Mouse (Mus musculus) urinary bladder, postnatal 36 days (tissue): ENCODE measurements around the gene Cdk20.

ENCODE experiments used
- DNase-seq, 2 experiments: peaks; one replicate each; pipeline ENCODE4 v3.0.0; 2022; ENCODE audit warnings: low spot score in 2 of 2, mixed read lengths in 1 of 2

The Cdk20 gene

GRCm38 (mm10) chr13:64432017-64432995 is at the start of gene Cdk20:
Gene Cdk20, plus strand, starts transcription at chr13:64432314.
- DNase-seq = peak; percentile 83 to 91

- no peak for DNase-seq
These were observed 47.2 kb upstream of the Cdk20 start for GRCm38 (mm10) chr13:64384937-64385336.

- no peak for DNase-seq
These were observed 46.1 kb upstream of the Cdk20 start for GRCm38 (mm10) chr13:64386048-64386447.

- DNase-seq = peak; percentile 10 to 28
These were observed 43.7 kb upstream of the Cdk20 start for GRCm38 (mm10) chr13:64388415-64388814.

- no peak for DNase-seq
These were observed 35.1 kb upstream of the Cdk20 start for GRCm38 (mm10) chr13:64396979-64397378.

GRCm38 (mm10) chr13:64398065-64398464 is 34.0 kb upstream of the Cdk20 start:
- no peak for DNase-seq

GRCm38 (mm10) chr13:64399906-64400305 is 32.2 kb upstream of the Cdk20 start:
- DNase-seq = no peak

GRCm38 (mm10) chr13:64400801-64401361 is 31.2 kb upstream of the Cdk20 start:
- peak in 1 of 2 experiments; percentile 40 for DNase-seq

GRCm38 (mm10) chr13:64402006-64402405 is 30.1 kb upstream of the Cdk20 start:
- DNase-seq = peak in 1 of 2 experiments; percentile 8

- DNase-seq = no peak
These were observed 29.6 kb upstream of the Cdk20 start for GRCm38 (mm10) chr13:64402504-64402949.

GRCm38 (mm10) chr13:64402951-64403460 is 29.1 kb upstream of the Cdk20 start:
- DNase-seq = no peak

- DNase-seq = no peak
These were observed 28.6 kb upstream of the Cdk20 start for GRCm38 (mm10) chr13:64403519-64403918.

- DNase-seq = no peak
These were observed 26.6 kb upstream of the Cdk20 start for GRCm38 (mm10) chr13:64405550-64405949.

GRCm38 (mm10) chr13:64407992-64408391 is 24.1 kb upstream of the Cdk20 start:
- no peak for DNase-seq

GRCm38 (mm10) chr13:64410604-64411003 is 21.5 kb upstream of the Cdk20 start:
- DNase-seq = no peak

- no peak for DNase-seq
These were observed 20.8 kb upstream of the Cdk20 start for GRCm38 (mm10) chr13:64411282-64411681.

GRCm38 (mm10) chr13:64412752-64413257 is 19.3 kb upstream of the Cdk20 start:
- no peak for DNase-seq

GRCm38 (mm10) chr13:64415659-64416058 is 16.5 kb upstream of the Cdk20 start:
- DNase-seq = no peak

GRCm38 (mm10) chr13:64416955-64417601 is 15.0 kb upstream of the Cdk20 start:
- no peak for DNase-seq

- no peak for DNase-seq
These were observed 11.3 kb upstream of the Cdk20 start for GRCm38 (mm10) chr13:64420847-64421246.

- no peak for DNase-seq
These were observed 10.7 kb upstream of the Cdk20 start for GRCm38 (mm10) chr13:64421386-64421785.
